Mouse (Mus musculus) v-Abl transformed pro-B cells (cell line): ENCODE results near the gene Tmem176b.

Experiments used
- in situ Hi-C, 2 experiments: fragments of 400-800 bp; cut with MboI; formaldehyde crosslinking; loops; one replicate each; pipeline ENCODE4 v1.15.1; 2025; ENCODE audit not compliant: unreplicated experiment in 2 of 2

Tmem176b gene

DNA sequence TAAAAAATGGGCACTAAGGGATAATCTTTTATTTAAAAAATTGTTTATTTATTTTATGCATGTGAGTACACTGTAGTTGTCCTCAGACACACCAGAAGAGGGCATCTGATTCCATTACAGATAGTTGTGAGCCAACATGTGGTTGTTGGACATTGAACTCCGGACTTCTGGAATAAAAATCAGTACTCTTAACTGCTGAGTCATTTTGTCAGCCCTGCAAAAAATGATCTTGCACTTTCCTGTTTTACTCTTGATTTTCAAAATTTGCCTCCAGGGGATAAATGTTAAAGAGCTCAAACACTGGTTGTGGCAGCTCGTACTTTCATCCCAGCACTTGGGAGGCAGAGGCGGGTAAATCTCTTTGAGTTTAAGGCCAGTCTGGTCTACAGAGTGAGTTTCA, 34.5 kb downstream of the Tmem176b start:
- in situ Hi-C loops: loop anchor here in 1 of 2 experiments (5.0 kb wide), 1 partner anchor 34 kb away; the partner anchor contains the start of gene Gimap3

DNA sequence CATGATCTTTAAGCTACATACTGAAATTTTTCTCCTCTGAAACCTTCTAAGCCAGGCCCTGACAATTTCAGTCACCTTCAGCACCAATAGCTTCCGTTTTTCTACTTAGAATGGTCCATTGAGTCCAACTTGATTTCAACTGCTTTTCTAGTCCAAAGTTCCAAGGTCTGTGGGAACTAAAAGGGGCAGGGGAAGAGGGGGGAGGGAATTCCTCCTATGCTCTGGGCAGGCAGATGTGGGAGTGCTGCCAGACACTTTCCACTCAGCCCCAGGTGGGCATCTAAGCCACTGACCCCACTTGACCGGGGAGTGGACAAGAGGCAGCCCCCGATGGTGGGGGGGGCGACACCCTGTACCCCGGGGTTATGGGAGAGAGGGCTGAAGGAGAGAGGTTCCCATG, 37.0 kb downstream of the Tmem176b start:
- in situ Hi-C loops: no loop called here

DNA sequence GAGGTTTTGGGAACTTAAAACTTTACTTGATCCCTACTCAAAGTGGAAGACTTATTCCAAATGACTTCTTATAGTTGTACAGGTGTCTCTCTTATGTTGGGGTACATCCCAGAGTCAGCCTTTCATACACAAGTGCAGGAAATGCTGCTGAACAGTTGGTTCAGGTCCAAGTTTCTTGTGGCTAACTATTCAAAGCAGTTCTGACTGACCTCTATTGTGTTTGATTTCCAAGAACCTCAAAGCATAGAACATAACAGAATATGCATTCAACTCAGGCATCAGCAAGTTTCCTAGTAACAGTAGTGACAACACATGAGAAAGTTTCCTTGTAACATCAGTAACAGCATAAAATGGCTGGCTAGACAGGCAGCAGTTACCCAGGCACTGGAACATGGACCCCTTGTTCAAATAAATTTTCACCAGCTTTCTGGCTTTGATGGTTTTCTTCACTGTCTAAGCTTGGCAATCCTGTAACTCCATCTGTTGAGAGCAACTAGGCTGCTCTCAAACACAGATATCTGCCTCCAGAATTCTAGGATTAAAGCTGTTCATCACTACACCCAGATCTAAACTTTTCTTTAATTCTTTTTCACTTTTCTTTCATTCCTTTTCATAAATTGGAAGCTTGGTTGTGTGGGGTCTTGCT, 37.8 kb downstream of the Tmem176b start:
- in situ Hi-C loops: no loop called here

DNA sequence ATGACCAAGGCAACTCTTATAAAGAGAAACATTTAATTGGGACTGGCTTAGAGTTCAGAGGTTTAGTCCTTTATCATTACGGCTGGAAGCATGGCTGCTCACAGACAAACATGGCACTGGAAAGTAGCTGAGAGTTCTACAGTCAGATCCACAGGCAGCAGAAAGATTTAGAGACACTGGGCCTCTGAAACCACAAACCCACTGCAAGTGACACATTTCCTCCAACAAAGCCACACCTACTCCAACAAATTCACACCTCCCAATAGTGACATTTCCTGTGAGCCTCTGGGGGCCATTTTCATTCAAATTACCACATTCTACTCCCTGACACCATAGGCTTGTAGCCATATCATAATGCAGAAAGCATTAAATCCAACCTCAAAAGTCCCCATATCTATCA, 39.4 kb downstream of the Tmem176b start:
- in situ Hi-C loops: no loop called here

DNA sequence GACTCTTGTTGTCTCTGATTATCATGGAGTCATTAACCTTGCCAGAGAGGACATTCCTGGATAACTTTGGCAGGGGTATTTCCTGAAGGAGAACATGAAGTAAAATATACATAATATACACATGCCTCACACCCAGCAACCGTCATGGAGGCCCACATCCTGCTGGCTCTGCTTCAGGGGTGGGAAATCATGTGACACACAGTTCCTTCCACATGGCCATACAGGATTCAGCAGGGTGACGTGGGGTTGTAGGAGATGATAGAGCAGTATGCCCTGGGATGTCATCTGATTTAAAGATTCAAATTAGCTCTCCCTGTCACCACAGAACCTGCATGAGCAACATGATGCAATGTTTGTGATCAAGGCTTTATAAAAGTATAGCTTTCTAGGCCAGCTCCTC, 53.4 kb downstream of the Tmem176b start:
- in situ Hi-C loops: no loop called here

DNA sequence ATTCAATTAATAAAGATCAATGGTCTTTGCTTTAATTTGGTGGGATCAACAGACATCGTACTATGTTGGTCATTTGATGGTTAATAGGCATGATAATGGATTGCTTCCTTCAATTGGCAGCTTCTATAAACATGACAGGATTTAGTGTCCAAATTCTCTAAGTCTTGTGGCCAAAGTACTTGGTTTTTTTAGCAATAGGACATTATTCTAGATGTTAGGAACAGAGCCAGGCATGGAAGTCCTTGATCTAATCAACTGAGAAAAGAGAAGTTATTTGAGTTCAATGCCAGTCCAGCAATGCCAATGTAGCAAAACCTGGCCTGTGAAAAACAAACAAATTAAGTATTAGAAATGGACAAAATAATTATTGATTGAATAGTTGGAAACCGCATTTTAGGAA, 55.7 kb downstream of the Tmem176b start:
- in situ Hi-C loops: no loop called here

DNA sequence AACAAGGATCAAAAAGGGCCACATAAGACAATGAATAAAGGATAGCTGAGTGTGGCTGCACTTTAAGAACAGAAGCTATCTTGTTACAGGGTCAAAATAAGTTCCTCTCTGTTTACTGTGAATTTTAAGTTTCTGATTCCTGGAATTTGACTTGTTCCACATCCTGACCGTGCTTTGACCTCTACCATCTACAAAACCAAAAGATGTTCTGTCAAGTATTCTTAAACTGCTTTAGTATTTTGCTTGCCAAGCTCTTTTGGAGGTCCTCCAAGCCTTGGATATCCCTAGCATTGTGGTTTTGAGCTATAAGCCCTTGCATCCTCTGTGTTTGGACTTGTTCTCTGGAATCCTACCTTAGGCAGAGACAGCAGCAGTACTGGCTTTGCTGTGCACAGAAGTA, 56.1 kb downstream of the Tmem176b start:
- in situ Hi-C loops: no loop called here

DNA sequence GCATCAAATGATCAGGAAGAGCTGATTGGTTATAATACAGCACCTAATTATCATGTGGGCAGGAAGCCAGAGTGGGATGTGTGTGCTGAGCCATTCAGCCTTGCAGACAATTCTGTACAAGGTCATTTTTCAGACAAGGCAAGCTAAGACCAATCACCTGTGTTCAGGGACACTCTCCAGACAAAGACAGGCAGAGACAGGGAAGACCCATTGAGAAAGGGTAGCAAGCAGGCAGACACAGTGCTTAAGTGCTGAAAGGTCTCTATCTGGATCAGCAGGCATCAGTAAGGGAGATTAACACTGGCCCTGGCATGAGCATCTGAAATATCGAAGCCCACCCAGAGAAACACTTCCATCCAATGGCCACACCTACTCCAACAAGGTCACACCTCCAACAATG, 56.9 kb downstream of the Tmem176b start:
- in situ Hi-C loops: no loop called here
